Mouse (Mus musculus): ENCODE results near the gene Efcab9.
"Not testable (repeated sequence)": the region's sequence is repeated elsewhere in the genome, so short reads cannot be mapped to it uniquely, and the experiment has no call there.

The Efcab9 gene

DNA sequence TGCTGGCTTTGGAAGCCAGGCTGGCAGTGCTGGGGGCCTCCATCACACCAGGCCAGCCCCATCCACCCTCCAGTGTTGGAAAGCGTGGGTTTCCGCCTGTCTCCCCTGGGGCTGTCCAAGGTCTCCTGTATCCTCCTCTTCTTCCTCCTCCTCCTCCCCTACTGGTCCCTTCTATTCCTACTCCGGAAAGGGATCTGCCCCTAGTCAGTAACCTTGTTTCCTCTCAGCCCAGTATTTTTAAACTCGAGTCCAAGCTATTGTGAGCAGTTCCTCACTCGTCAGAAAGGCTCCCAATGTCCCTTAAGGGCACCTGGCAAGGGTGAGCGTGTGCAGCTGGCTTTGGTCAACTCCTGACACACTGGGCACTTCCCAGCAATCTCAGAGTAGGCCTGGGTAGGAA, 6.6 kb upstream of the Efcab9 start:
- no peak for DNase-seq (ENCODE audit: low read depth, low spot score)

DNA sequence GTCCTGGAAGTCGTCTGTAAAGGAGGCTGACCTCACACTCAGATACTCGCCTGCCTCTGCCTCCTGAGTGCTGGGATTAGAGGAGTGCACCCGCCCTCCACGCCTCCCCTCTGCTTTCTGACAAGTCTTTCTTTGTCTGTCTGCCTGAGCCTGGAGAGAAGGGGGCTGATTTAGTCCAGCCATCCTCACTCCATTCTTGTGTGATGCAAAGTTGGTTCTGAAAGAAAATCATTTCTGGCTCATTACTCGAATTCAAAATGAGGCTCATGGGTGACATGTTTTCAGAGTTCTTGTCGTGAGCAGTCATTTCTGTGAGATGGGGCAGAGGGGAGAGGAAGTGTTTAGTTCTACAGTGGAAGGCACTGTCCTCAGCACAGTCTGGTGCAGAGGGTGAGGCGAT, 5.1 kb upstream of the Efcab9 start:
- no peak for DNase-seq (ENCODE audit: low read depth, low spot score)

DNA sequence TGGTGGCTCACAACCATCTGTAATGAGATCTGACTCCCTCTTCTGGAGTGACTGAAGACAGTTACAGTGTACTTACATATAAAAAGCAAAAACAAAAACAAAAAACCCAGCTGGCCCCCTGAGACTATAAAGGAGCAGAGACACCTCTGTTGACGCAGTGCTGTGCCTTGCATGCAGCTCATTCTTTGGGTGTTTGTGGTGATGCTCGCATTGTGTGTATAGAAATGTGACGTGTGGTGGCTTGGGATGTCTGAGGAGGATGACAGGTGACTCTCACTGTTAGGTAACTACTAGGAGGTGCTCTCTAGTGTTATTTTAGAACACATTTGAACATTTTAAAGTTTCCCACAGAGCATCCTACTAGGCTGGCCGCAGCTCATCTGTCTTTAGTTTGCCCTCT, 3.8 kb upstream of the Efcab9 start:
- no peak for DNase-seq (ENCODE audit: low read depth, low spot score)

DNA sequence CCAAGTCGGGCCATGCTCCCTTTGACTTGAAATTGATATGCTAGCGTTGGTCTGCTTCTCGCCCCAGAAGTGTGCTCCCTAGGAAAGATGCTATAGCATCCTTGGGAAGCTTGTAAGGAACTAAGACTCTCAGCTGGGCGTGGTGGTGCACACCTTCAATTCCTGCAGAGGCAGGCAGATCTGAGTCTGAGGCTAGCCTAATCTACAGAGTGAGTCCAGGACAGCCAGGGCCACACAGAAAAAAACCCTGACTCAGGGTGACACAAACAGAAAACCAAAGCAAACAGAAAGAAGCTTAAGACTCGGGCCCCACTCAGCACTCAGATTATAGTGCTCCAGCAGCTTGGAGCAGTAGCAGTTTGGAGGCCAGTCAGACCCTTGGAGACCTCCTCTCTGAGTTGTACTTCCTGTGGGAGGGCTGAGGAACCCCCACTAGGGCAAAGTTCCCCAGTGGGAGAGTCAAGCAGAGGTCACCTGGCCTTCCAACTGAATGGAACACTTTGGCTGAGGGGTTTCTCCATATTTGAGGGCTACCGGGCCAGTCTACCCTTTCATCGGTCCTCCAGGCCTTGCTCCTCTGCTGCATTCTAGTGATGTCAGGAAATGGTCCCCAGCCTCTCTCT, 2.7 kb upstream of the Efcab9 start:
- no peak for DNase-seq (ENCODE audit: low read depth, low spot score)

DNA sequence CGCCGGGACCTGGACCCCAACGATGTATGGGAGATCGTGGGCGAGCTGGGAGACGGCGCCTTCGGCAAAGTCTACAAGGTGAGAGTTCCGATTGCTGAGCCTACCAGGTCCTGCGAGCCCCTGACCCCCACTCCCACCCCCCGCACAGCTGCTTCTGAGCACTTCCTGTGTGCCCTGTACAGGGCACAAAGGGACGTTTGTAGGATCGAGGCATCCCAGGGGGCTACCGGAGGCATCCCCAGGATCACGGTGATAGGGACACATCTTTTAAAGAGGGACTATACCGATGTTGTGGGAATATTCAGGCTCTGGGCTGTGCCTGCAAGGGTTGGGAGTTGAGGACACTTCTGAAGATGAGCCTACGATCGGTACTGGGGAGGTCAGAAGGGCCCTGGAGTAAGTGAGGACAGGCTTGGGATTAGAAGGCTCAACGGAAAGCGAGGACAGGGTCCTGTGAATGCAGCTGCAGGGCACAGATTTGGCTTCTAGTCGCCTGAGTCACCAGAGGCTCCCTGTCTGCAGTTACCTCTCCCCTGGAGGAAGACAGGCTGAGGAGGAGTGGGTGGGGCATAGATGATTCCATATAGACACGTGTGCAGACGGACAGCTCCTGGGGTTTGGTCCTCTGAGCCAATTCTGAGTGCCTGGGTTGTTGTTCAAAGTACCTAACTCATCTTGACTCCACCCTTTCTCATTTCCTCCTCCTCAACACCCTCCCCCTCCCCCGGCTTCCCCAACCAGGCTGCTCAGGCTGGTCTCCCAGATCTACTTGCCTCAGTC, 1.8 kb upstream of the Efcab9 start:
- DNase-seq (ENCODE audit: low read depth, low spot score), result peak; percentile 62

DNA sequence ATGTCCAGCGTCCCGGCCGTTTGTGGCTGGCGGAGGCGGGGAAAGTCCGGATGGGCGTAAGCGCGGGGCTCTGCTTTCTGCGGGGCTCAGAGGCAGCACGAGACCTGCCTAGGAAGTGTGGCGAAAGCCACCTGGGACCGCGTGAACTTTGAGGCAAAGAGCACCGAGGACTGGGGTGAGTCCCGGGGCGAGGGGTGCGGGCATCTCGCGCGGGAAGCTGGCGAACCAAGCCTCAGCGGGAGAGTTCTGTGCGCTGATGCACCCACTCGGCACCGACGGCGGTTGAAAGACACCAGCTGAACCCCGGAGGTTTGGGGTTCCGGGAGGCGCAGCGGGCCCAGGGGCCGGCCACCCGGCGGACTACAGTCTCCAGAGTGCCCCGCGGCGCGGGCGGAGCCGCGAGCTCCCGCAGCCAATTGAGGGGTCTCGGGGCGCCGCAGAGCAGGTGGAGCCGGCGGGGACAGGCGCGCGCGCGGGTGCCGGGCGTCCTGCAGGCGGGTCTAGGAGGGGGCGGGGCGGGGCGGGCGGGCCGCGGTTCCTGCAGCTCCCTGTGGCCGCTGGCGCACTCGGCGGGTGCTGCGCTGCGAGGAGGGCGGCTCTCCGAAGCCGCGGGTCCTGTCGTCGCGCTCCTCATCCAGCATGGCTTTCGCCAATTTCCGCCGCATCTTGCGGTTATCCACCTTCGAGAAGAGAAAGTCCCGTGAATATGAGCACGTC, 1.0 kb upstream of the Efcab9 start, which contains the start of gene Stk10:
Stk10 (plus strand) TSS at position 541 of the 717 bp plus-strand sequence.
- DNase-seq (ENCODE audit: low read depth, low spot score), result peak; percentile 66

DNA sequence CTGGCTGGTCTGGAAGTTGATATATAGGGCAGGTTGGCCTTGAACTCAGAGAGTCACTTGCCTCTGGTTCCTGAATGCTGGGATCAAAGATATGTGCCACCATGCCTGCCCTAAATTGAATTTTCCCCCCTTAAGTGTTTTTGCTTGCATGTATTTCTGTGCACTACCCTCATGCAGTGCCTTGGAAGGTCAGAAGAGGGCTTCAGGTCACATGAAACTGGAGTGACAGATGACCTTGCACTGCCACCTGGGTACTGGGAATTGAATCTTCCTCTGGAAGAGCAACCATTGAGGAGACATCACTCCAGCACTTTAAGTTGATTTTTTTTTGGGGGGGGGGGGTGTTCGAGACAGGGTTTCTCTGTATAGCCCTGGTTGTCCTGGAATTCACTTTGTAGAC, 1.7 kb downstream of the Efcab9 start:
- DNase-seq (ENCODE audit: low read depth, low spot score), result no peak

DNA sequence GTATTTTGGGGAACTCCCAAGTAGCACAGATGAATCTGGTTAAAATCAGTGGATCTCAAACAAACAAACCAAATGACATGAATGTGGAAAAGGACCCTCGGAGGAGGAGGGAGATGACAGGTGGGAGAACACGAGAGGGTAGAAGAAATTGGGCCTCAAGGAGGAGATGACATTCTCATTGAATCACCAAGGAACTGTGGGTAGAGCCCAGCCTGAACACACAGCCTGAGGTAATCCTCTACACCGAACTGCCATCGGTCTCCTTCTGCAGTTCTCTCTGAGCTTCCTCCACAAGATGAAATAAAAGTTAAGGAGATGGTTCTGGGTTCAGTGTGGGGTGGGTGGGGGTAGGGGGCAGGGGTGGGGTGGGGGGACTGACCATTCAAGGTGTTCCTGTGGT, 4.9 kb downstream of the Efcab9 start:
- no peak for DNase-seq (ENCODE audit: low read depth, low spot score)

DNA sequence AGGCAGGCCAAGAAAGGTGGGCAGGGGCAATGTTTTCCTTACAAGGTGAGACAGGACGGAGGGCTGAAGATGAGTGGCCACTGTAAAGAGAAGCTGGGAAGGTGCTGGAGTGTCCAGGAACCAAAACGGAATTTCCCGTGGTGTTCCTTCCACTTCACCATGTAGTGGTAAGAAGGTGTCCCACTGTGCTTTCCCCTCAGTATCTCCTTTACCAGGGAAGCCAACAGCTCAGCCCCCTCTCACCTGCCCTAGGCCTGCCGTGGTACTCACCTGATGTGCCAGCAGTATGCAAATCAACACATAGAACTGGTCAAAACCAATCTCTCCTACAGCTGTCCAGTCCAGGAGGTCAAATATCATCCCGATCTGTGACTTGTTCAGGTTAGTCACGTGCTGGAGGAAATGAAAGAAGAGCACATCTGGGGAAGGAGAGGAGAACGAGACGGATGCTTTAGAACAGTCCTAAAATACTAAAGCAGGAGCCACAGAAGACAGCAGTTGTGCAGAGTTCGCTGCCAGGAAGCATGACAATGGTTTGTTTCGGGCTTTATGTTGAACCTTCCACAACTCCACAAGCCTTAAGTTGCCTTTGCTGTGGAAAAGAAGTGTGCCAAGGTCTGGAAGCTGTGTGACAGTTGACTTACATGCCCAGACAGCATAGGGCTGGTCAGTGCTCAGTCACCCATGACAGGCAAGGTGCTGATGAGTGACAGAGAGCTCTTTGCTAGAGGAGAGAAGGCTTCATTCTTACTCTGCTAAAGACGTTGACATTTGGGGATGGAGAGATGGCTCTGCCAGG, 7.6 kb downstream of the Efcab9 start:
- no peak for DNase-seq (ENCODE audit: low read depth, low spot score)

DNA sequence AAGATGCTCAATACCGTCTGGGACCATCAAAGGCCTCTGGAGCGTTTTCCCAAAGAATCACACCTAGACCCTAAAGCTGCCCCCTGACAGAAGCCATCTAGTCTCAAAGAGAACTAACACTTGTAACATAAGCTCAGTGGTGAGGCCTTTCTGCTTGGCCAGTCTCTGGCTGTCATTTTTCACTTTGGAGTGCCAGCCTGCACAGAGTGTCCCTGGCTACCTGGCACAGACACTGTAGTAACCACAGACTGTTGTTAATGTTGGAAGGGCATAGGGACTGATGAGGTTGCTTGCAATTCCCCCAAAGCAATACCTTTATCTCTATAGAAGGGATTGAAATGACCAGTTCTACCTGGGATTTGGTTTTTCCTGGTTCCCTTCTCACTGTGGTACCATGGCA, 10.6 kb downstream of the Efcab9 start:
- no peak for DNase-seq (ENCODE audit: low read depth, low spot score)

DNA sequence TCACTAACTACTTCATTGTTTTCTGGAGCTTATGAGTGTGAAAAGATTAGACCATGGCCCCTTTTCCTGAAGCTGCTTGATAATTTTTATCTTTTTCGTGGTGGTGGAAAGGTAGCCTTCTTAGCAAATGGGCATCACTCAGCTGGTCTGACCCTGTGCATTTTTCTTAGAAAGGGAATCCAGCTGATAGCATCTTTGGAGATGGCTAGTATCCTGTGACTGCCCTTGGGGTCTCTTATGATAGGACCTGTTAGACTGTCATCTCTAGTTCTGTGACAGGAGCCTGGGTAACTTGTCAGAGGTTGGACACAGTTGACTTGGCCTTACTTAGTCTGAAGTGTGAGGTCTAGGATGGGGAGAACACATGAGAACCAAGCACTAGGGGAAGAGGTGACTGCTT, 12.5 kb downstream of the Efcab9 start:
- DNase-seq (ENCODE audit: low read depth, low spot score), result no peak

DNA sequence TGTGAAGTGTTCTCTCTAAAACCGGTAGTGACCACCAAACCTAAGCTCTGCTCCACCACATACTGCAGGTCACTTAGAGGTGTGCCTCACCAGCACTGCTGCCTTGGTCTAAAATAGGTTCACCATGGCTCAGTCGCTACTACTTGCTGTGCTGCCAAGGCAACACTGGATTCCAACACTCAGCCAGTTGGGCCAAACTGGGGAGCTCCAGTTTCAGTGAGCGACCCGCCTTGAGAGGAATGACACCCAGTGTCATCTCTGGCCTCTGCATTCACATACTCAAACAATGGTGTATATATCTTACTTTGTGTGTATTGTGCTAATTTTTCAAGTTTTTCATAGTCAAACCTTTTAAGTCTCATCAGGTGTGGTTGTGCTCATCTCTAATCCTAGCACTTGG, 13.1 kb downstream of the Efcab9 start:
- DNase-seq (ENCODE audit: low read depth, low spot score), result no peak

DNA sequence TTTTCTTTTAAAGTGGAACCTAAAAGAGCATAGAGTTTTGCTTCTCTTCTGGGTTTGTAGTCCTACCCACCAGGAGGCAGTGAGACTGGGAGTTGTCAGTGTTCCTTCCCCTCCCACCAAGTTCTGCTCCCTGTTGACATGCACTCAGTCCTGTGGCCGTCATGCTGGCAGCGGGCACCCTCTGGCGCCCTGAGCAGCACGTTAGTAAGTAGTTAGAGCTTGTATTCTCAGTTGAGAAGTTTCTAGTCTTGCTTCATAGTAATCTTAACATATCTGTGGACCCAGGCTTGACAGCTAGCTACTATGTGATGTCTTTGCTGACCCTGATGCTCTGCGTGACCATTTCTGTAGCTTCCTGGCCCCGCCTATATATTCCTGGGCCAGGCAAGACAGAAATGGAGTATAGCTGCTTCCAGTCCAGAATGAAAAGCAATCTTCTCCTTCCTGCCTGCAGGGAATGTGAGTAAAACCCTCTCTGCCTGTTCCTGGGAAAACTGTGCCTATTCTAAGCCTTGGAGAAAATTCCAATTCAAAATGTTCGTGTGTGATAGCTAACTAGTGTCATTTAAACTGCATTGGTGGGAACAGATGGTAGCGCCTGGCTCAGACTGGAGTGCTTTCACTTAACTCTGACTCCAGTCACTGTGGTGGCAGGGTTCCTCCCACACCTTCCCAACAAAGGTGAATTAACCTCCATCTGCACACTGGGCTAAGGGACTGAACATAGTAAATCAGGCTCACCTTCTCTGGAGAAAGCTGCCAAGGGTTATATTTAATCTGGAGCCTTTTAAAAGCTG, 14.8 kb downstream of the Efcab9 start:
- DNase-seq (ENCODE audit: low read depth, low spot score), result no peak

DNA sequence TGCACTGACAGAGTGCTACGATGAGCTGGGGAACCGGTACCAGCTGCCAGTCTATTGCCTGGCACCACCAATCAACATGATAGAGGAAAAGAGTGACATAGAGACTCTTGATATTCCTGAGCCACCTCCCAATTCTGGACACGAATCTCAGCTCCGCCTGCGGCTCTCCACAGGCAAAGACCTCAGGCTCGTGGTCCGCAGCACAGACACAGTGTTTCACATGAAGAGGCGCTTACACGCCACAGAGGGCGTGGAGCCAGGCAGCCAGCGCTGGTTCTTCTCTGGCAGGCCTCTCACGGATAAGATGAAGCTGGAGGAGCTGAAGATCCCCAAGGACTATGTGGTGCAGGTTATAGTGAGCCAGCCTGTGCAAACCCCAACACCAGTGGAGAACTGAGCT, 15.8 kb downstream of the Efcab9 start:
- DNase-seq (ENCODE audit: low read depth, low spot score), result no peak

DNA sequence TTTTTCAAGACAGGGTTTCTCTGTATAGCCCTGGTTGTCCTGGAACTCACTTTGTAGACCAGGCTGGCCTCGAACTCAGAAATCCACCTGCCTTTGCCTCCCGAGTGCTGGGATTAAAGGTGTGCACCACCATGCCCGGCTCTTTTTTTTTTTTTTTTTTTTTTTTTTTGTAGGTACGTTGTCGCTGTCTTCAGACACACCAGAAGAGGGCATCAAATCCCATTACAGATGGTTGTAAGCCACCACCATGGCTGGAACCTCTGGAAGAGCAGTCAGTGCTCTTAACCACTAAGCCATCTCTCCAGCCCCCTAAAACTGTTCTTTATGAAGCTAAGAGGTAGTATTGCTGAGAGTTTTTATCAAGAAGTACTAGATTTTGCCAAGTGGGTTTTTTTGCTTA, 17.0 kb downstream of the Efcab9 start:
- DNase-seq (ENCODE audit: low read depth, low spot score), result not testable (repeated sequence)

DNA sequence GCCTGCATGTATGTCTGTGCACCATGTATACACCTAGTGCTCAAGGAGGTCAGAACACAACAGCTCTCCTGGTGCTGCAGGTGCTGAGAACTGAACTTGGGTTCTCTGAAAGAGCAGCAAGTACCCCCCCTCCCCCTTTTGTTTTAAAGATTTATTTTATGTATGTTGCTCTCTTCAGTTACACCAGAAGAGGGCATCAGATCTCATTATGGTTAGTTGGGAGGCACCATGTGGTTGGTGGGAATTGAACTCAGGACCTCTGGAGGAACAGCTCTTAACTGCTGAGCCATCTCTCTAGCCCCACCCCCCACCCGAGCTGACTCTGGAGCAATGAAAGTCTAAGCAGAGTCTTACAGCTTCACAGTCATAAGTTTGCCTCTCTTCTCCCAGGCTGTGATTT, 21.0 kb downstream of the Efcab9 start:
- DNase-seq (ENCODE audit: low read depth, low spot score), result no peak

DNA sequence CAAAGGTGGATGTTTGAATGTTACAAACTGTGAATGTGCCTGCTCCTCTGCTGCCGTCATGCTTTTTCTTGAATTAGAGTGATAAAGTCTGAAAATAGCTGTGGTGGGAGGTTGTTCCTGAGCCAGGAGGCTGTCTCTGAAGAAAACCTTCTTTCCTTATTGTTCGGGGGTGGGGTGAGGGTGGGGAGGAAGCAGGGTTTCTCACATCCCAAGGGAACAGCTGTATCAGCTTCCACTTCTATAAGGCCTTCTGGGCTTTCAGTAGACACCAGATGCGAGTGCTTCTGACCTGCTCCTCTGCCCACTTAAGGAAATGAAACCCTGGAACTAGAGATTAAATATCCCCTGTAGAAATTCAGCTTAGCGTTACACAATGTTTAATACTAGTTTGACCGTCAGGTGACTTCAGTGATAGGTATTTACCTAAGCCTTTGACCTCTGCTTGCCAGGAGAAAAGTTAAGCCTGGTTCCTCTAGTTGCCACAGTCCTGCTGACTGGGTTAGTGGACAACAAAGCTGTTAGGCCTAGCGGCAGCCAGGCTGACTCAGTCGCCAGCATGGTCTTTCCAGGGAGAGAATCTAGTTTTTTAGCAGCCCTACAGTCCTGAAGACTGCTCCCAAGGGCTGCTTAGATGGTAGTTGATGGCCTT, 26.7 kb downstream of the Efcab9 start:
- DNase-seq (ENCODE audit: low read depth, low spot score), result no peak

DNA sequence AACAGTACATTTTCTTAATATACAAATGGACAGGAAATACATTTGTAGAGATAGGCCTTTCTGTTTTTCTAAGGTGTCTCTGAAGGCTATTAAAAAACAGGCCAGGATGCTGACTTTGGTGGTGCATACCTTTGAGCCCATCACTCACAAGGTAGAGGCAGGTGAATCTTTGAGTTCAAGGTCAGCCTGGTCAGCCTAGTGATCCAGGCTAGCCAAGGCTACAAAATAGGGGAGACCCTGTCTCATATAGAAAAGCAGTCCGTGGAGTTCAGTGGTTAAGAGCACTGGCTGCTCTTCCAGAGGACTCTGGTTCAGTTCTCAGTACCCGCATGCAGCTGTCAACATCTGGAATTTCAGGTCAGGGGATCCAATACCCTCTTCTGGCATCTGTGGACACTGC, 28.2 kb downstream of the Efcab9 start:
- DNase-seq (ENCODE audit: low read depth, low spot score), result no peak

DNA sequence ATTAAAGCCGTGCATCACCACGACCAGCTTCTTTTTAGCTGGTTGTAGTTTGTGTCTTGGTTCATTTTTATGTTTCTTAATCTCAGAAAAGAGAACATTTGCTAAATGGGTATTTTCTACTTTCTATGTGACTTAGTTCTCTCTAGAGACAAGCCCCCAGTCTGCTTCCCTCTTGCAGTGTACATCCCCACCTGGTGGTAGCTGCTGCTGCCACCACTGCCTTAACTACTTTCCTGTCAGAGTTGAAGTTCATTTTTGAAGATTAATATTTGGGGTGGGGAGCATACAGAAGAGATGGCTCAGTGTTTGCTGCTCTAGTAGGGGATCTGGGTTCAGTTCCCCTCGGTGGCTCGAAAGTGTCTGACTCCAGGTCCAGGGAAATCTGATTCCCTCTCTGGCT, 31.9 kb downstream of the Efcab9 start:
- DNase-seq (ENCODE audit: low read depth, low spot score), result no peak

DNA sequence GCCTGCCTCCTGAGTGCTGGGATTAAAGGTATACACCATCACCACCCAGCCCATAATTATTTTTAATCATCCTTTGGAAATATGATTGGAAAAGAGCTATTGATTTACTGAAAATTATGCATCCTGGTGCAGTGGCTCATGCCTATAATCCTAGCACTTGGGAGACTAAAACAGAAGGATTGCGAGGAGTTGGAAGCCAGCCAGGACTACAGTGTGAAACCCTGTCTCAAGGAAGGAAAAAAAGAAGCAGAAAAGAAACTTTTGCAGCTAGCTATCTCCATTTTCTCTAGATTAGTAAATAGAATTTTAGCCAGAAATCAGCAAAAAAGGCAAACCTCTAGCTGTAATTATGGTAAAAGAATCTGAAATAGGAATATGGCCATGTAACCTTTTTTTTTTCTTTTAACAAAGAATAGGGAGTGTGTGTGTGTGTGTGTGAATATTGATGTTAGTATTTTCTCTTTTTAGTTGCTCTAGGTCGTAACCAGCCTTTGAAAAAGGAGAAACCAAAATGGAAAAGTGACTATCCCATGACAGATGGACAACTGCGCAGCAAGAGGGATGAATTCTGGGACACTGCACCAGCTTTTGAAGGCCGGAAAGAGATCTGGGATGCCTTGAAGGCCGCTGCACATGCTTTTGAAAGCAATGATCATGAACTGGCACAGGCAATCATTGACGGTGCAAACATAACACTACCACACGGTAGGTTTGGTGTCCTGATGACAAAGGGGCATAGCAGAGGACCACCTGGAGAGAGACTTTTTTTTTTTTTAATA, 32.9 kb downstream of the Efcab9 start:
- DNase-seq (ENCODE audit: low read depth, low spot score), result no peak

All from c-Kit-negative CD71-positive TER-119-positive erythroid progenitor cells, embryonic 14.5 days (primary cell).